Mouse (Mus musculus) stomach, postnatal 0 days (tissue): Measurements from ENCODE around the gene Lancl3.
"Not testable (repeated sequence)": the region's sequence is repeated elsewhere in the genome, so short reads cannot be mapped to it uniquely, and the experiment has no call there.

Experiments used
- CTCF ChIP-seq: IDR thresholded peaks from 2 replicates; pipeline ENCODE4 v1.5.1; 2016; ENCODE audit warnings: antibody characterized with exemption, low read depth, mild to moderate bottlenecking, moderate library complexity
- EP300 ChIP-seq: optimal IDR thresholded peaks from 2 replicates; pipeline ENCODE3; 2016; ENCODE audit warnings: antibody characterized with exemption

DNA sequence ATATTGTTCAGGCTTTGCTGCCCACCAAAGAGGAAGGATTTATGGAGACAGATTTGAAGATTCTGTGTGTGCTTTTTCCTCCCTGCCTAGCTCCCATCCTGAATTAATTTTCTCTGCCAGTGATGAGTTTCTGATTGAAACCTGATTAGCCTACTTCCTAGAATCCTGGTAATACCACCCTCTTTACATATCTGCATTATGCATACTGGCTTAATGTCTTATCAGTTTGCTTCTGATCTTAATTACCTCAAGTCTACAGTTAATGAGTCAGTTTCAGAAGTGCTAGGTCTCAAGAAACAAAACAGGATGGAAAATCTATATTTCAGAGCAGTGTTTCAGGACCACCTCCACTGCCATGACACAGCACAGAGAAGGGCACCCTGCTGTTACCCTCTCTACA lies 116.8 kb downstream of the Lancl3 start:
- not testable (repeated sequence) for TF ChIP-seq CTCF, EP300
